Mouse (Mus musculus) liver, embryonic 14 days (tissue): Measurements from ENCODE around the gene Foxa2. TPM values are rescaled to one million over a fixed set of nuclear protein-coding genes. Genes with fewer than 3 reads are reported as not detected.

ENCODE experiments used
- polyA plus RNA-seq: library from polyadenylated mRNA; depleted of rRNA; stranded (reverse); fragments of >200 nt; gene quantifications from 2 replicates; pipeline ENCODE4 v1.2.3, GENCODE M21; 2012; rRNA removed

Foxa2 gene
- polyA plus RNA-seq: 3.3 and 3.6 TPM in 2 replicates

GRCm38 (mm10) chr2:148046799-148047165 is at the start of gene Foxa2:
Gene Foxa2 (minus strand): TSS chr2:148046969.

